Mouse (Mus musculus) kidney, adult 11 months (tissue): ENCODE data around the gene Zfp286.

Source experiments
- DNase-seq: peaks from one replicate; pipeline ENCODE4 v3.0.0; 2022

Zfp286 gene

GRCm38 (mm10) chr11:62788935-62789616, at the start of gene Zfp286:
Gene Zfp286, minus strand, starts transcription at chr11:62789462.
- DNase-seq, result peak; percentile 66

GRCm38 (mm10) chr11:62831906-62832305, 42.6 kb upstream of the Zfp286 start:
- no peak for DNase-seq

- DNase-seq, result no peak
Observed at GRCm38 (mm10) chr11:62830387-62830786, 41.1 kb upstream of the Zfp286 start.

GRCm38 (mm10) chr11:62827911-62828310, 38.6 kb upstream of the Zfp286 start:
- no peak for DNase-seq

- no peak for DNase-seq
Observed at GRCm38 (mm10) chr11:62827135-62827534, 37.9 kb upstream of the Zfp286 start.

GRCm38 (mm10) chr11:62826106-62826733, 37.0 kb upstream of the Zfp286 start:
- peak; percentile 76 for DNase-seq

- no peak for DNase-seq
Observed at GRCm38 (mm10) chr11:62825222-62826105, 36.2 kb upstream of the Zfp286 start.

- no peak for DNase-seq
Observed at GRCm38 (mm10) chr11:62824211-62824610, 34.9 kb upstream of the Zfp286 start.

- peak; percentile 49 for DNase-seq
Observed at GRCm38 (mm10) chr11:62821893-62822292, 32.6 kb upstream of the Zfp286 start.

GRCm38 (mm10) chr11:62820661-62821437, 31.6 kb upstream of the Zfp286 start:
- peak; percentile 23 for DNase-seq

GRCm38 (mm10) chr11:62820059-62820541, 30.8 kb upstream of the Zfp286 start, which contains the start of gene Trim16:
Gene Trim16, plus strand, starts transcription at chr11:62820231.
- DNase-seq, result peak; percentile 78

- no peak for DNase-seq
Observed at GRCm38 (mm10) chr11:62819059-62819686, 29.9 kb upstream of the Zfp286 start.

GRCm38 (mm10) chr11:62816591-62816990, 27.3 kb upstream of the Zfp286 start:
- DNase-seq, result no peak

GRCm38 (mm10) chr11:62815438-62815837, 26.2 kb upstream of the Zfp286 start:
- DNase-seq, result no peak

- DNase-seq, result no peak
Observed at GRCm38 (mm10) chr11:62814625-62815024, 25.4 kb upstream of the Zfp286 start.

GRCm38 (mm10) chr11:62813970-62814624, 24.8 kb upstream of the Zfp286 start:
- DNase-seq, result peak; percentile 67

- no peak for DNase-seq
Observed at GRCm38 (mm10) chr11:62813497-62813896, 24.2 kb upstream of the Zfp286 start.

GRCm38 (mm10) chr11:62812268-62812667, 23.0 kb upstream of the Zfp286 start:
- DNase-seq, result no peak

GRCm38 (mm10) chr11:62809201-62809600, 19.9 kb upstream of the Zfp286 start:
- no peak for DNase-seq

- no peak for DNase-seq
Observed at GRCm38 (mm10) chr11:62807965-62808364, 18.7 kb upstream of the Zfp286 start.

- DNase-seq, result no peak
Observed at GRCm38 (mm10) chr11:62804119-62804518, 14.9 kb upstream of the Zfp286 start.

GRCm38 (mm10) chr11:62789617-62789936, 315 bp upstream of the Zfp286 start:
- DNase-seq, result no peak
